Mouse (Mus musculus) heart, embryonic 14.5 days (tissue): Measurements from ENCODE around the gene Rerg. TPM values are rescaled to one million over a fixed set of nuclear protein-coding genes. Genes with fewer than 3 reads are reported as not detected.

ENCODE experiments used
- ATAC-seq: fragments of 200-750 bp; cut with Nextera tagmentation; 2 replicates; pipeline ENCODE4 v1.8.0; 2017; ENCODE audit warnings: low read depth, moderate TSS enrichment; ENCODE audit not compliant: insufficient number of reproducible peaks, insufficient read depth, low FRiP score
- H3K27ac ChIP-seq, 2 experiments: fragments of 200-500 bp in 1 of 2; fragments of 300-500 bp in 1 of 2; sonication (generic) in 1 of 2; replicated peaks in 1 of 2; 2 replicates each; pipeline ENCODE4 v1.5.1; 2012 to 2014; ENCODE audit warnings: low read depth in 2 of 2, low read length in 2 of 2, control low read depth in 1 of 2, mild to moderate bottlenecking in 1 of 2, mixed read lengths in 1 of 2; ENCODE audit not compliant: control insufficient read depth in 1 of 2, insufficient read depth in 1 of 2
- H3K27me3 ChIP-seq: fragments of 300-500 bp; sonication (generic); 2 replicates; pipeline ENCODE4 v1.6.1; 2014; ENCODE audit warnings: mild to moderate bottlenecking, low read length, control low read depth; ENCODE audit not compliant: control insufficient read depth, insufficient read depth
- H3K36me3 ChIP-seq: fragments of 300-500 bp; sonication (generic); 2 replicates; pipeline ENCODE4 v1.6.1; 2014; ENCODE audit warnings: mild to moderate bottlenecking, control low read depth, low read length, mixed read lengths; ENCODE audit not compliant: control insufficient read depth, insufficient read depth
- H3K4me1 ChIP-seq, 2 experiments: fragments of 200-500 bp in 1 of 2; fragments of 300-500 bp in 1 of 2; sonication (generic) in 1 of 2; 2 replicates each; pipeline ENCODE4 v1.6.1; 2012 to 2014; ENCODE audit warnings: low read length in 2 of 2, control low read depth in 1 of 2, mixed read lengths in 1 of 2; ENCODE audit not compliant: control insufficient read depth in 2 of 2, insufficient read depth in 2 of 2
- H3K4me2 ChIP-seq: fragments of 300-500 bp; sonication (generic); 2 replicates; pipeline ENCODE4 v1.6.1; 2014; ENCODE audit warnings: mild to moderate bottlenecking, low read length
- H3K4me3 ChIP-seq, 2 experiments: fragments of 200-500 bp in 1 of 2; fragments of 300-500 bp in 1 of 2; sonication (generic) in 1 of 2; 2 replicates each; pipeline ENCODE4 v1.5.1; 2012 to 2014; ENCODE audit warnings: low read length in 2 of 2, mild to moderate bottlenecking in 2 of 2, control low read depth in 1 of 2, low read depth in 1 of 2, moderate library complexity in 1 of 2; ENCODE audit not compliant: control insufficient read depth in 1 of 2, insufficient read depth in 1 of 2
- H3K9ac ChIP-seq: fragments of 300-500 bp; sonication (generic); 2 replicates; pipeline ENCODE4 v1.6.1; 2014; ENCODE audit warnings: mild to moderate bottlenecking, low read length
- H3K9me3 ChIP-seq: fragments of 300-500 bp; sonication (generic); 2 replicates; pipeline ENCODE4 v1.6.1; 2016; ENCODE audit warnings: low read length, control low read depth; ENCODE audit not compliant: control insufficient read depth
- WGBS: fragments of 180-500 bp; shearing (Covaris S2); extraction: QIAGEN DNeasy Blood & Tissue Kit; methylation state at CpG from one replicate; pipeline ENCODE4 v1.1.7; 2014; 5-methylcytosine and 5-hydroxymethylcytosine counted together
- polyA plus RNA-seq: library from polyadenylated mRNA; unstranded; fragments of >200 nt; fragmentation: Nextera tagmentation; extraction: Ambion mirVana; gene quantifications from 2 replicates; pipeline ENCODE4 v1.2.1, GENCODE M21; 2014

Rerg gene
- polyA plus RNA-seq, 1 experiment from 2014 or later, result 5.4 TPM

DNA sequence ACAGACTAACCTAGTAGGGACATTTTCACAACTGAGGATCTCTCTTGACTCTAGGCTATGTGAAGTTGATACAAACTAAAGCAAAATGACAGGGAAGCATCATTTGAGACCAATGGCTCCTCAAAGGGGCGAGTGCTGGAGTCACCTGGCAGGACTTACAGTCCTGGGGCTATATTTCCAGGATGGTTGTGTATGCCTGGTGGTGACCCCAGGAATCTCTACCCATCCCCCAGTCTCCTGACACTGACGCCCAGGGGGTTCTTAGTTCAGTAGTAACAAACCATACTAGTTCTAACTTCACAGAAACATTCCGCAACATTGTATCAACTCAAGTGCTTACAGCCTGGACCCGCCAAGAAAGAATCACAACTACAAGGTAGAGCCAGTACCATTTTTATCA, 32.4 kb upstream of the Rerg start:
- H3K4me2 ChIP-seq, result no peak overlapping the region
- no peak for ATAC-seq
- WGBS, result 79% methylated on average over 4 of the region's 4 CpGs

DNA sequence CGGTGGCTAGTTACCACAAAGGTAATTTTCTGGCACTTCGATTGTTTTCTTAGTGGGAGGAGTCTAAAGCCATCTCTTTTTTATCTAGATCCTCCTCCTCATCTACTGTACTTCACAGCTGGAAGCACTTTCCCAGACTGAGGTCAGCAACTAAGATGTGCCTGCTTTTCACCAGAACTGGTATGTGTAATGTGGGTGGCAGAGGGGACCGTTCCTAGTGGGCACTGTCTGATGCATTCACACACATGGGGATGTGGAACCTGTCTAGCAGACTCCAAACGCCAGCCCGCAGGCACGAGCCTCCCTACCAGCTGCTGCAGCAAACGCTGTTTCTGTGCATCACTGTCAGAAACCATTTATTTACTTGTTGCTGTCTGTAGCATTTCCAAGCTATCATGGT, 31.3 kb upstream of the Rerg start:
- WGBS, result 59% methylated on average over 7 of the region's 7 CpGs
- ATAC-seq, result no peak

More for the DNA sequence above, 32.4 kb upstream of the Rerg start:
- Histone ChIP-seq H3K9ac (no peak overlapping the region), H3K27me3 (no peaks in the 10 kb centered on the region; the same call in 1 of the 2 replicates), H3K4me1 (no peaks in the 10 kb centered on the region), H3K27ac (no peak overlapping the region), H3K4me3 (no peak overlapping the region), H3K36me3 (no peaks in the 10 kb centered on the region), H3K9me3 (0 out of 2 replicates have a peak, but pooled peaks cover 1% of the 10 kb centered on the region)

DNA sequence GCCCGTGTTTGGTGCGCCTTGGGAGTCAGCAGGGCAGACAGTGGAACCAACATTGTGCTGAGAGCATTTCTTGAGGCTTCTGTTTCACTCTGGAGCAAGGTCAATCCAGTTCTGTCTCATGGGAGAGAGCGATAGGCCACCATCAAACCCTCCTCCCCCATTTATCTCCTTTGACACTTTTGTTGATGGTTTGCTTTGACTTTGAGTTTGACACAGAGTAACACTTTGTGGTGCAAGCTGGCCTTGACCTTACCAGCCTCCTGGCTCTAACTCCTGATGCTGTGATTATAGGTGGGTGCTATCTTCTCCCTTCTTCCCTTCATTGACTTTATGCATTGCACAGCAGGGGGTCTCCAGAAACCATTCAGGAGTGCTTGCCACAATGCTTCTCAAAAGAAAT, 30.9 kb upstream of the Rerg start:
- 82% methylated on average over 3 of the region's 3 CpGs for WGBS

More for the DNA sequence above, 31.3 kb upstream of the Rerg start:
- no peaks in the 10 kb centered on the region for H3K4me1 ChIP-seq
- H3K36me3 ChIP-seq, result no peaks in the 10 kb centered on the region
- no peak overlapping the region for H3K4me2 ChIP-seq
- H3K27me3 ChIP-seq, result no peaks in the 10 kb centered on the region; the same call in 1 of the 2 replicates
- no peak overlapping the region for H3K4me3 ChIP-seq
- H3K9ac ChIP-seq, result no peak overlapping the region
- H3K9me3 ChIP-seq, result no peaks in the 10 kb centered on the region
- no peak overlapping the region for H3K27ac ChIP-seq

DNA sequence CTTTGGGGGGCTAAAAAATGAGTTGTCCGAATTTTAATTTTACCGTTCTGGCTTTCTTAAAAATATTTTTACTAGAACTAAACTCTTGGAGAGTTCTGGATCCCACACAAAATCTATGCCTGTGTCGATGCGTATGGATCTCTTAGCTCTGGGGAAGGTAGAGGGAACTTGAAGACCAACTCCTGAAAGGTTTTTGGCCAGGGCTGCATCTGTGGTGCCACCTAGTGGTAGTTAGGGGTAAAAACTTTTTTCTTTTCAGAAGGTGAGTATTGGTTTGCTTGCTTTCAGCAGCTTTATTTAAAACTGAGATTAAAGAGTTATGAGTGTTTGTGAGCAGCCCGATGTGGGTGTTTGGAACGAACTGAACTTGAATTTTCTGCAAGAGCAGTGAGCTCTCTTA, 21.8 kb upstream of the Rerg start:
- H3K4me1 ChIP-seq, result no peaks in the 10 kb centered on the region
- H3K27ac ChIP-seq, result no peak overlapping the region
- WGBS, result 15% methylated on average over 6 of the region's 6 CpGs
- no peak overlapping the region for H3K4me2 ChIP-seq
- H3K9ac ChIP-seq, result no peak overlapping the region
- no peaks in the 10 kb centered on the region for H3K36me3 ChIP-seq
- ATAC-seq, result no peak
- no peak overlapping the region for H3K4me3 ChIP-seq
- no peaks in the 10 kb centered on the region for H3K27me3 ChIP-seq
- no peaks in the 10 kb centered on the region for H3K9me3 ChIP-seq

More for the DNA sequence above, 30.9 kb upstream of the Rerg start:
- Histone ChIP-seq H3K27ac (no peak overlapping the region), H3K4me1 (no peaks in the 10 kb centered on the region), H3K4me3 (no peak overlapping the region), H3K27me3 (no peaks in the 10 kb centered on the region), H3K9ac (no peak overlapping the region), H3K4me2 (no peak overlapping the region), H3K9me3 (no peaks in the 10 kb centered on the region), H3K36me3 (no peaks in the 10 kb centered on the region)
- no peak for ATAC-seq

DNA sequence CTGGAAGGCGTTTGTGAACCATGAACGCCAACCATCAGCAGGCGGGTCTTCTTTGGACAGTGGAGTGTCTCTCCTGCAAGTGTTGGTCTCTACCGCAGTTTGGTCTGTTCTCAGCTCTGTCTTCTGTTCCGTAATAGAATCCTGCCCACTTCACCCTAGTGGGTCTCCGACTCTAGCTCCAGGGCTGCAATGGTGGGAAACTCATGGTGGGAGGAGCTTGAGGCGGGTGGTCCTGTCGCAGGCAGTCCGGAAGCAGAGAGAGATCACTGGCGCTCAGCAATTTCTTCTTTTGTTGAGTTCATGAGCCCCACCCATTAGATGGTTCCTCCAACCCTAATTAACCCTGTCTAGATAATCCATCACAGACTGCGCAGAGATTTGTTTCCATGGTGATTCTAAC, 20.7 kb upstream of the Rerg start:
- H3K9ac ChIP-seq, result no peak overlapping the region
- no peaks in the 10 kb centered on the region for H3K27me3 ChIP-seq
- 84% methylated on average over 11 of the region's 11 CpGs for WGBS
- no peaks in the 10 kb centered on the region for H3K4me1 ChIP-seq
- no peak overlapping the region for H3K27ac ChIP-seq
- ATAC-seq, result no peak
- H3K36me3 ChIP-seq, result no peaks in the 10 kb centered on the region
- H3K4me2 ChIP-seq, result no peak overlapping the region
- no peaks in the 10 kb centered on the region for H3K9me3 ChIP-seq
- H3K4me3 ChIP-seq, result no peak overlapping the region

DNA sequence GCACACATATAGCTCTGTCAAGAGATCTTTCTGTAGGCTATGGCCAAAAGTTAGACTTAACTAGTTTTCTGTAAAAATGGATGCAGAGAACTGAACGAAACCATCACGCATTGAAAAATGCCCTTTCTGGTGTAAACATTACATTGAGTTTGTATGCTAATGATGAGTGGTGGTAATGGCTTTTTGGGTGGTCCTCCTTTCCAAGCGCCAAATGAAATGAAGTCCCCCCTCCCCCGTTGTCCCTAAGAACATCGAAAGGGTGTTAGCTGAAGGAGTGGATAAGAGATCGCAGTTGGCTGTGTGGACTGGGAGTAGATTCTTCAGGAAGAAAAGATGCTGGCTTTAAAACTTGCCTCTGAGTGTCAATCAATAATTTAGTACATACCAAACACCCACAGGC, 20.3 kb upstream of the Rerg start:
- Histone ChIP-seq H3K9ac (no peak overlapping the region), H3K4me2 (no peak overlapping the region), H3K36me3 (no peaks in the 10 kb centered on the region), H3K9me3 (no peaks in the 10 kb centered on the region), H3K4me1 (no peaks in the 10 kb centered on the region), H3K4me3 (no peak overlapping the region), H3K27ac (no peak overlapping the region), H3K27me3 (no peaks in the 10 kb centered on the region)
- no peak for ATAC-seq
- WGBS, result 82% methylated on average over 6 of the region's 6 CpGs

DNA sequence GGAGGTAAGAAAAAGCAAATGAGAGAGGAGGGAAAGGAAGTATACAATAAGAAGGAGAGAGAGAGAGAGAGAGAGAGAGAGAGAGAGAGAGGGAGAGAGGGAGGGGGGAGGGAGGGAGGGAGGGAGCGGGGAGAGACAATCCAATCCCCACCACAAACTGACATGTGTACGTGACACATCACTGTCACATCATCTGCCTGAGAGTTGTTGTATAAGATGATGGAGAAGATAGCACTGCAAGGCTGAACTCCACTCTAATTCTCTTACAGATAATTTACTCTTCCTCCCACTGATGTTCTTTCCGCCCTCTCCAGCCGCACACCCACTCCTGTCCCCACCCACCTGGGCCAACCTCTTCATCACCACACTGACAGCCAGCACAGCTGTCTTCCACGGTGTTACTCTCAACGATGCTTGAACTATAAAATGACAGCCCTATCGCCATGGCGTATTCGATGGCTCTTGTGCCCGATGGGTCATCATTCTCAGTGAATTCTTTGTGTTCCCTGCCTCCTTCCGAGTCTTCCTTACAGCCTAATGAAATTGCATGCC, 18.2 kb upstream of the Rerg start:
- H3K27ac ChIP-seq, result no peak overlapping the region
- no peak overlapping the region for H3K9ac ChIP-seq
- H3K36me3 ChIP-seq, result no peaks in the 10 kb centered on the region
- H3K27me3 ChIP-seq, result no peaks in the 10 kb centered on the region
- no peak overlapping the region for H3K4me2 ChIP-seq
- H3K9me3 ChIP-seq, result no peaks in the 10 kb centered on the region
- 0 out of 4 replicates have a peak, but pooled peaks cover 0 to under 1% of the 10 kb centered on the region in 2 experiments for H3K4me1 ChIP-seq
- ATAC-seq, result no peak
- 72% methylated on average over 10 of the region's 11 CpGs for WGBS
- no peak overlapping the region for H3K4me3 ChIP-seq

DNA sequence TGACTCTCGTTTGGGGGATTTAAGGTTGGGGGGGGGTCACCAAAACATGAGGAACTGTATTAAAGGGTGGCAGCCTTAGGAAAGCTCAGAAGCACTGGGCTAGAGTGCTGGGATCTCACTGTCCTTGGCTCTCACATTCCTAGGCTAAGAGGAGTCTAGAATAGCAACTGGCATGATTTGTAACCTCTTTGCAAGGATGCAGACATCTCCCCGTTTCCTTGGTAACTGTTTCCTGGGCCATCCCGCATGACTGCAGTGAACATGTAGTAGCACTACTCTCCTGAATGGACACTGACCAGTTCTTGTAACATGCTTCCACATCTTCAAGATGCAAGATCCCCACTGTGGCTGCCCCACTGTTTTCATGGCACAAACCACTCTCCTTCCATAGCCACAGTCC, 17.1 kb upstream of the Rerg start:
- no peaks in the 10 kb centered on the region for H3K9me3 ChIP-seq
- peaks cover 4 to 6% of the 10 kb centered on the region in 2 experiments; a peak in 3 of 4 replicates for H3K4me1 ChIP-seq
- H3K4me3 ChIP-seq, result no peak overlapping the region
- 66% methylated on average over 3 of the region's 3 CpGs for WGBS
- H3K27me3 ChIP-seq, result no peaks in the 10 kb centered on the region
- ATAC-seq, result no peak
- no peak overlapping the region for H3K9ac ChIP-seq
- H3K27ac ChIP-seq, result no peak overlapping the region
- no peaks in the 10 kb centered on the region for H3K36me3 ChIP-seq
- H3K4me2 ChIP-seq, result no peak overlapping the region
